Mouse (Mus musculus): ENCODE results near the gene Gm45717.
A peak's percentile ranks its signal among the peaks of the same experiment; 100 is the strongest.

Gm45717 gene

DNA sequence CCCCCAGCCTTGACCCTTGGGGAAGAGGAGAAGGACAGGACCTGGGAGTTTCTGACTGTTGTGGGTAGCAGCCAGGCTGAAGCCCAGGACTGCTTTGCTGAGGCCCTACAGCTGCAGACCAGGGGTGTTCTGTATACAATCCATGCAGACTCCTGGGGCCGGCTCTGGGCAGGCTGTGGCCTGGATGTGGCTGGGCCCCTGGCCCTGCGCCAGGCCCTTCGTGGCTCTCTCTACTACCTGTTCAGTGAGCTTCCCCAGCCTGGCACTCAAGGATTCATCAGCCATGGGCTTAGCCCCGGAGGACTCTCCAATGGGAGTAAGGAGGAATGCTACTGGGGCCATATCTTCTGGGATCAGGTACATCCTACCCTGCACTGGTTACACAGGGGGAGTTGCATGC lies 12.4 kb downstream of the Gm45717 start:
- DNase-seq (ENCODE audit: low spot score): no peak

- DNase-seq (ENCODE audit: low spot score): no peak
These were observed 12.9 kb downstream of the Gm45717 start for GRCm38 (mm10) chr7:140942811-140943210.

- DNase-seq (ENCODE audit: low spot score): no peak
These were observed 13.4 kb downstream of the Gm45717 start for GRCm38 (mm10) chr7:140942341-140942740.

DNA sequence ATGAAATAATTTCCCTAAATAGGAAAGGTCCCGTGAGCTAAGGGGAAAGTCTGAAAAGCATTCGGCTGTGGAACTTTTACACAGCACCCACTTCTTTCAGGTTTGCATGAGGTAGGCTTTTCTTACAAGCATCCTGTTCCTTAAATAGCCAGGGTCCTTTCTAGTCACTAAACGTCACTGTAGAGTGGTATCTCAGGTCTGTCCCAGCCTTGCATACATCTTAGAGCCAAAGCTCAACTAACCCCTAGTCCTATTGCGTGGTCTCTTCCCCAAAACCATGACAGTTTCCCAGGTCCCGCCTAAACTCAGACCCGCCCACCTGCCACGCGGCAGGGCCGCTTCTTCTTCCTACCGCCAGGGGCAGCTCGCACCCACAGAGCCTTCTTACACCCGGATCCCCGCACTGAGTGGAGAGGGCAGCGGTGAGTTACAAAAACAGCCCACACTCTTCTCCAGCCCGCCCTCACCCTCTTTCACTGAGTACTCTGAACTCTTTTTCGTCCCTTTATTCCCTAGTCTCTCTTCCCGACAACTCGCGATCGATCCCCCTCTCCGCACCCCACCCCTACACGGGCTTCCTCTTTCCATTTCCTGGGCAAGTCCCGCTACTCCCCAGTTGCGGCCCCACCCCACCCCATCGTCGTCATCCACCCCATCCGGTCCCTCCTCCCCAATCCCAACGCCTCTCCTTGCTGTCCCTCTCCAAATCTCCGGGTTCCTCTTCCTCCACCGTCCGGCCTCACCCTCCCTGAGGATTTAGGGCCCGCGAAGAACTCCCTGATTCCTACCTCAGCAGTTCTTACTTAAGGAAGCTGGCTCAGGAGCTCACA lies 14.3 kb downstream of the Gm45717 start, which contains the start of gene Pgghg:
Gene Pgghg (plus strand): TSS at position 170 of the 830 bp plus-strand sequence.
- DNase-seq (ENCODE audit: low spot score): peak; percentile 89

- peak; percentile 81 for DNase-seq (ENCODE audit: low spot score)
These were observed 16.0 kb downstream of the Gm45717 start for GRCm38 (mm10) chr7:140939669-140940171.

- DNase-seq (ENCODE audit: low spot score): no peak
These were observed 16.8 kb downstream of the Gm45717 start for GRCm38 (mm10) chr7:140938896-140939295.

DNA sequence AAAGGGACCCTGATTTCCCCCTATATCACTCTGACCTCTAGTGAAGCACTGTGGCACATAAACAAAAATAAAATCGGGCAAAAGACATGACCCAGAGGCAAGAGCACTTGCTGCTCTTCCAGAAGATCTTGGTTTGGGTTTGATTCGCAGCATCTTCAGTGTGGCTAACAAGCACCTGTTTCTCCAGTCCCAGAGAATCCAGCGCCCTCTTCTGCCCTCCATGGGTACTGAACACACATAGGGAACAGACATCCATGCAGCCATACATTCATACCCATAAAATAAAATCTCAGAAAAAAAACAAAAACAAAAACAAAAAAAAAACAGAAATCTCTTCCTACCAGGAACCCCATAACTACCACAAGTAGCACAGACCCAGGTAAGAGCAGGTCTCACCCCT lies 17.3 kb downstream of the Gm45717 start:
- no peak for DNase-seq (ENCODE audit: low spot score)

DNA sequence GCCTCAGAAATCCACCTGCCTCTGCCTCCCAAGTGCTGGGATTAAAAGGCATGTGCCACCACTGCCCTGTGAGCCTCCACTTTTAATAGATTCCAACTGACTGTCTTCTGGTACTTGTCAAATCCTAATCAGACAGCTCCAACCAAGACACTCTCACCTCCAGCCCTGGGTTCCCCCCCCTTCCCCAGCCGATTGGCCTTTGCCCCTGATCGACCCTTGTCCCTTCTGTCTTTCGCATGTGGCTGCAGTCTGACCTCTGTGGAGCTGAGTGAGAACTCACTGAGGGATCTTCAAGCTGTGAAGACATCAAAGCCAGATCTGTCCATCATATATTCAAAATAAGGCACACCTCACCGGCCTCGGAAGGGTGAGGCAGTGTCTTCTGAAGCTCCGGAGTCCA lies 28.6 kb downstream of the Gm45717 start:
- no peak for DNase-seq (ENCODE audit: low spot score)

GRCm38 (mm10) chr7:140923070-140923775 lies 32.5 kb downstream of the Gm45717 start:
- DNase-seq (ENCODE audit: low spot score): no peak

GRCm38 (mm10) chr7:140922398-140923069 lies 33.2 kb downstream of the Gm45717 start:
- no peak for DNase-seq (ENCODE audit: low spot score)

DNA sequence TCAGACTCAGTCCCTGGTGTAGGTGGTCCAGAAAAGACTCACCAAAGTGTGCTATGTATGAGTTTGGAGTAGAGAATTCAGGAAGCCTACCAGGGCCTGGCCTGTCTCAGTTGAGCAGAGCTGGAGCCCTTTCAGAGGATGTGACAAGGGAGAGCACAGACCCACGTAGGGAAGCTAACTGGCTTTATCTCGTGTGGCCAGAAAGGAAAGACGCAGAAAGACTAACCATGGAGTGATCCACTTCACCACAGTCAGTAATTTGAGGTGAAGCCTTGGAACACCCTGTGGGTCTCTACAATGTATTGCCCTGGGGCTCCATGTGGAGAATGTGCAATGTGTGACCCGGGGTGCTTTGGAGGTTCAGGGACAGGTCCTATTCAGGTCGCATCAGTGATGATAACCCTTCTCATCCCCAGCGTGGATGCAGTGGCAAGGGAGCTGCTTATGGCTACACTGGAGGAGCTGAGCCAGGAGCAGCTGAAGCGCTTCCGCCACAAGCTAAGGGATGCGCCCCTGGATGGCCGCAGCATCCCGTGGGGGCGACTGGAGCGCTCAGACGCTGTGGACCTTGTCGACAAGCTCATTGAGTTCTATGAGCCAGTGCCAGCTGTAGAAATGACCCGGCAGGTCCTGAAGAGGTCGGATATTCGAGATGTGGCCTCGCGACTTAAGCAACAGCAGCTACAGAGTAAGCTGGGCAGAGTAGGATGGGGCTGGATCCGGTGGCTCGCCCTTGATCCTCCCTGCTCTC lies 34.3 kb downstream of the Gm45717 start:
- no peak for DNase-seq (ENCODE audit: low spot score)

DNA sequence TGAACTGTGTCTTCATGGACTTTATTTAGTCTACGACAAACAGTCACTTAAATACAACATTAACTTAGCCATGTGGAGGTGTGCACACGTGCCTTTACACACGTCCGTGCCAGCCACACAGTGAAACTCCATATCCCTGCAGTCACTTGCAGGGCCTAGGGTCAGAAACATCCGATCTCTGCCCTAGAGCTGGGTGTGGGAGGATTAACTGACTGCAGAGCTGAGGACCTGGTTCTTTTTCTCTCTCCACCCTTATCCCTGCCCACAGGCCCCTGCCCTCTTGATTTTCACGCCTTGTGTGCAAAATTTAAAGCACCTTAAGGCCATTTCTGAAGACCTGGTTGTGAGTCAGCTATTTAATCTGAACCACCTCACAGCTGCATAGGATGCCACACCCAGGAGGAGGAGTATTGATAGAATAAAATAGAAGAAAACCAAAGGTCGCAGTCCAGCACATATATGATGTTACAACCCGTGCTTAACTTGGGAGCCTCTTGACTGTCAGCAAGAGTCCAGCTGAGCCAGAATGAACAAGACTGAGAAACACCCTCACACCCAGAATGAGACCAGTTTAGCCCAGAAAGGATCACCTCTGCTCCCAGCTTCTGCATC lies 35.2 kb downstream of the Gm45717 start, which contains the start of gene Nlrp6:
Gene Nlrp6 (plus strand): TSS at position 485 of the 612 bp plus-strand sequence.
- no peak for DNase-seq (ENCODE audit: low spot score)

- DNase-seq (ENCODE audit: low spot score): no peak
These were observed 35.8 kb downstream of the Gm45717 start for GRCm38 (mm10) chr7:140919911-140920310.

- DNase-seq (ENCODE audit: low spot score): no peak
These were observed 41.6 kb downstream of the Gm45717 start for GRCm38 (mm10) chr7:140914031-140914690.

DNA sequence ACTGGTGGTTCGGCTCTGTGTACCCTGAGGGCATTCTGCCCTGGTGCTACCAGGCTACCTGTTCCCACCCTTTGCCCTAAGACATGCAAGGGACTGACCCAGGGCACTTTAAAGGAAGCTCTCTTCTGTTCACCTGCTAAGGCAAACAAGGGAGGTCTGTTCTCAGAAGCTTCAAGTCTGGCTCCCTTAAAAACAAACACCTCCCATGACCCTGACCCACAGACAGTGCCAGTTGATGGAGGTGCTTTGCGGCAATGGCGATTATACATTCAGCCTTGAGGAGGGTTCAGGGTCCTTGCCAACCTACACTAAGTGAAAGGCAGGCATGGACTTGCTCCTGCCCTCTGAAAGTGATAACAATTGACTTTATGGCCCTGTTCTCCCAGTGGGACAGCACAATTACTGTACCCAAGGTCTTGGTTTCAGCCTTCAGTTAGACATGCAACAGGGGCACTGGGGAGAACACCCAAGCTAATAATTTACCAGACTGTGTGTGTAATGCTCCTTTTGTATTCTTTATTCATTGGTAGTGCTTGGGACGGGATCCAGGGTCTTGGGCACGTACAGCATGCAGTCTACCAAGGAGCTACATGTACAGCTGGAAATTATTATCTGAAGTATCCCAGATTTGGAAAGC lies 42.8 kb downstream of the Gm45717 start:
- no peak for DNase-seq (ENCODE audit: low spot score)

- DNase-seq (ENCODE audit: low spot score): no peak
These were observed 43.4 kb downstream of the Gm45717 start for GRCm38 (mm10) chr7:140912293-140912692.

DNA sequence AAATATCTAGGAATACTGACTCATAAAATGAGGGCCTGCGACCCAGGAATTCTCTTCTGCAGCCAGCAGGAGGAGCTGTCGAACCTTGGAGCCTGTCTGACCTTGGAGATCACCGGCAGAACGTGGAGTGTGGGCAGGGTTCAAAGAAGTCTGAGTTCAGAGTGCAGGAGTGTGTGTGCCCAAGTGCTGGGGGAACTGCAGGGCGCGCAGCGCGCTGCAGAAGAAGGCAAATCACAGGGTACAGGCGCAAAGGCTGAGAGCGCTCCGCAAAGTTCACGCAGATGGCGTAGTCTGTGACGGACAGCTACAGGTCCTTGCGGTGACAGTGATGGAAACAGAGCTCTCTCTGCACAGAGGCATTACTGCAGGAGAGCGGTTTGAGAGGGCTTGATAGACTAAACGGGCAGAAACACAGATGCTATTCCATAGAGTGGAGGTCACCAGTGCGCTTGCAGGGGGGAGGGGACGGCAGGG lies 47.1 kb downstream of the Gm45717 start:
- DNase-seq (ENCODE audit: low spot score): peak; percentile 89

GRCm38 (mm10) chr7:140908181-140908580 lies 47.6 kb downstream of the Gm45717 start:
- DNase-seq (ENCODE audit: low spot score): no peak

GRCm38 (mm10) chr7:140907697-140908096 lies 48.0 kb downstream of the Gm45717 start:
- no peak for DNase-seq (ENCODE audit: low spot score)

GRCm38 (mm10) chr7:140907131-140907530 lies 48.6 kb downstream of the Gm45717 start:
- DNase-seq (ENCODE audit: low spot score): peak; percentile 29

All from MN1 (cell line).